Mouse (Mus musculus): Measurements from ENCODE around the gene Sympk.
"Not testable (repeated sequence)": the region's sequence is repeated elsewhere in the genome, so short reads cannot be mapped to it uniquely, and the experiment has no call there.

The Sympk gene

DNA sequence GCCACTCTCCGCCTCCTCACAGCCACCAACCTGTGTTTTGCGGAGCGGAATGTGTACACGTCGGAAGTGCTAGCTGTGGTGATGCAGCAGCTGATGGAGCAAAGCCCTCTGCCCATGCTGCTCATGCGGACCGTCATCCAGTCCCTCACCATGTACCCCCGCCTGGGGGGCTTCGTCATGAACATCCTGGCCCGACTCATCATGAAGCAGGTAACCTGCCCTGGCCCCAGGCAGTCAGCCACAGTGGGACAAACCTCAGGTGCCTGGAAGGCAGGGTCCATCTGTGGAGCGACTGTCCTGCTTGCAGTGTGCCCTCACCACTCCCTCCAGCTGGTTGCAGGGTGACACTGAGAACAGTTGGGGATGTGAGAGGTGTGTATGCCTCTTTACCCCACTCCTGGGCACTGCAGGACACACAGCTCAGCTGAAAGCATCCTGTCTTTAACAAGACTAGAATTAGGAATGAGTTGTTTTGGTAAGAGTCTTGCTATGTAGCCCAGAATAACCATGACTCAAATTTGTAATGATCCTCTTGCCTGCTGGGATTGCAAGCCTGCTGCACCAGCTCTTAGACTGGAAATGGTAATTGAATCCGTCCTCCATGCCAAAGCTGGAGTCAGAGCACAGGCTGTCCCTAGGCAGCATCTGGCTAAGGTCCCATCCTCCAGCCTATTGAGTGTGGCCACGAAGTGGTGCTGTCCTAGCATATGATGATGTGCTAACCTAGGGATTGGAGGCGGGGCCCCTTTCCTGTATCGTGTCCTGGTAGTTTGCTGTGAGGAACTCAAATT lies 28.4 kb downstream of the Sympk start:
- DNase-seq (ENCODE audit: low spot score in 2 of 2): no peak

DNA sequence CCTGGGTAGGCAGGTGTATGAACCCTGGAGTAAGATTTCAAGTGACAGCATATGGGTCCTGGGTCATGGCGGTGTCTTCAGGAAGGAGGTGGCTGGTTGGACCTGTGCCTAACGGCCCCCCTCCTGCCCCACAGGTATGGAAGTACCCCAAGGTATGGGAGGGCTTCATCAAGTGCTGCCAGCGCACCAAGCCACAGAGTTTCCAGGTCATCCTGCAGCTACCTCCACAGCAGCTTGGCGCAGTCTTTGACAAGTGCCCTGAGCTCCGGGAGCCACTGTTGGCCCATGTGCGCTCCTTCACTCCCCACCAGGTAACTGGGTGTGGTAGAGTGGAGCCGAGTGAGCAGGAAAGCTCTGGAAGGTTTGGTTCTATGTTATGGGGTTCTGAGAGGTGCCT lies 29.0 kb downstream of the Sympk start:
- no peak for DNase-seq (ENCODE audit: low spot score in 2 of 2)

DNA sequence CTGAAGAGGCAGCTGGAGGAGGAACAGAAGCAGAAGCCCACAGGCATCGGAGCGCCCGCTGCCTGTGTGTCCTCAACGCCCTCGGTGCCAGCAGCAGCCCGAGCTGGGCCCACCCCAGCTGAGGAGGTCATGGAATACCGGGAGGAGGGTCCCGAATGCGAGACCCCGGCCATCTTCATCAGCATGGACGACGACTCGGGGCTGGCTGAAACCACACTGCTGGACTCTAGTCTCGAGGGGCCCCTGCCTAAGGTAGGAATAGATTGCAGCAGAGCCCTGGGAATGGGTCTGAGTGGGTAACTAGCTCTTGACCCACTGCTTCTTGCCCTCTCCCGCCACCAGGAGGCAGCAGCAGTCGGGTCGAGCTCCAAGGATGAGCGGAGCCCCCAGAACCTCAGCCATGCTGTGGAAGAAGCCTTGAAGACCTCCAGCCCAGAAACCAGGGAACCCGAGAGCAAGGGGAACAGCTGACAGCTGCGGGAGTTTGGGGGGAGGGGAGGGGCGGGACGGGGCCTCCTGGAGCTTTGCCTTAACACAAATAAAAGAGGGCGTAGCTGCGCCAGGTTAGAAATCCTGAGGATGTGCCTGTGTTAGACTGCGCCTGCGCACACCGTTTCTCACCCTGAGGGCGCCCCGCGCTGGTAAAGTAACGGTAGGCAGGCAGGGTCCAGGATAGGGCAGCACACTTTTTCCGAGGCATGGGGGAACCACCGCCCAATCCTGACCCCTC lies 30.0 kb downstream of the Sympk start, which contains the start of gene Rsph6a:
TSS of gene Rsph6a (plus strand) at position 644 of the 730 bp plus-strand sequence.
- no peak for DNase-seq (ENCODE audit: low spot score in 2 of 2)

DNA sequence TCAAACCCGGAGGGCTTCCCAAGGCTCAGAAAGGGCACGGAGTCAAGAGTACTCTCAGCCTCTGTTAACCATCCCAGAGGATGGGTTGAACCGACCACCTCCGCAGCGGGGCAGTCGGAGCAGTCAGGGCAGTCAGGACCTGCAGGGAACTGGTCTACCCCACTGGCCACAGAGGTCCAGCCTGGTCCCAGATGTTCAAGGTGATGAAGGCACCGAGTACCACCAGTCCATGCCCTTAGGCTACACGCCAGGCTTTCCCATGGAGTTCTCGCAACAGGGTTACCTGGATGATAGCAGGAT lies 30.6 kb downstream of the Sympk start:
- DNase-seq (ENCODE audit: low spot score in 2 of 2): no peak

DNA sequence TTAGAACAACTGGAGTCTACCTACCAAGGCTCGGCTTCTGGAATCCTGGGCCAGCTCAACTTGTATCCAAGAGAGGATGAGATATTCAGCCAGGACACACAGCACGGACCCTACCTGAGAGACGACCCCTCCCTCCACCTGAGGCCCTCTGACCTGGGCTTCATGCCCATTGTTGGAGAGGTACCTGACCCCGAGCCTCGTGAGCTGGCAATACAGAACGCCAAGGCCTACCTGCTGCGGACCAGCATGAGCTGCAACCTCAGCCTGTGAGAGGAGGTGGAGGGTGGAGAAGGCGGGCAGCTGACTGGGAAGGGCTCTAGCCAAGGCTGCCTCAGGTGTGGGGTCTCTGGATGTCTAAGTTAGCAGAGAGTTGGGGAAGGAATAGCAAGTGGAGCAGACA lies 30.9 kb downstream of the Sympk start:
- DNase-seq (ENCODE audit: low spot score in 2 of 2): no peak

DNA sequence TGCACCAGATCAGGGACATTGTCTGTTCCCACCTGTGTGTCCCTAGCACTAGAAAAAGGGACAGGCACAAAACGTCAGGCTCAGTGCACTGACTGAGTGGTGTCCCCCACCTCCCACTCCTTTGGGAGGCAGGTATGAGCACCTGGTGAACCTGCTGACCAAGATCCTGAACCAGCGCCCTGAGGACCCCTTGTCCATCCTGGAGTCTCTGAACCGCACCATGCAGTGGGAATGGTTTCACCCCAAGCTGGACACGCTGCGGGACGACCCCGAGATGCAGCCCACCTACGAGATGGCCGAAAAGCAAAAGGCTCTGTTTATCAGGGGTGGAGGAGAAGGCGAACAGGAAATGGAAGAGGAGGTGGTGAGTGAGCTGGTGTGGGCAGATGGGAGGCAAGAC lies 33.2 kb downstream of the Sympk start:
- DNase-seq (ENCODE audit: low spot score in 2 of 2): no peak

DNA sequence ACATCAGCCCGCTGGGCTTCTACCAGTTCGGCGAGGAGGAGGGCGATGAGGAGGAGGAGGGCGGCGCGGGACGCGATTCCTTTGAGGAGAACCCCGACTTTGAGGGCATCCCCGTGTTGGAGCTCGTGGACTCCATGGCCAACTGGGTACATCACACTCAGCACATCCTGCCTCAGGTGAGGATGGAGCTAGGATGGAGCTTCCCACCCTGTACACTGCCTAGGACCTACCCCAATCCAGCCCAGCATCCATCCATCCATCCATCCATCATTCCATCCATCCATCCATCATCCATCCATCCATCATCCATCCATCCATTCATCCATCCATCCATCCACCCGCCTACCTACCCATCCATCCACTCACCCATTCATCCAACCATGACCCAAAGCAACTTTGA lies 41.7 kb downstream of the Sympk start:
- DNase-seq (ENCODE audit: low spot score in 2 of 2): no peak

DNA sequence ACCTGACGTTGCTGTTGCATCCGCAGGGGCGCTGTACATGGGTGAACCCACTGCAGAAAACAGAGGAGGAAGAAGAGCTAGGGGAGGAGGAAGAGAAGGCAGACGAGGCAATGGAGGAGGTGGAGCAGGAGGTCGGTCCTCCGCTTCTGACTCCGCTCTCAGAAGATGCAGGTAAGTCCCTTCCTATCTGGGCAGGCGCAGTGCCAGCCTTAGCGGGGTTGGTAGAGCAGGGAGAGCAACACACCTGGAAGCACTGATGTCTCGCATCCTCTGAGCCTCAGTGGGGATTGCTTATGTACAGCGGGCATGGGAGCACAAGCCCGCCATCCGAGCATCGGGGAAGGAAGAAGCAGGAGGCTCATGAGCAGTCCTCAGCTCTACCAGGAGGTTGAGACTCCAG lies 42.9 kb downstream of the Sympk start:
- DNase-seq (ENCODE audit: low spot score in 2 of 2): no peak

DNA sequence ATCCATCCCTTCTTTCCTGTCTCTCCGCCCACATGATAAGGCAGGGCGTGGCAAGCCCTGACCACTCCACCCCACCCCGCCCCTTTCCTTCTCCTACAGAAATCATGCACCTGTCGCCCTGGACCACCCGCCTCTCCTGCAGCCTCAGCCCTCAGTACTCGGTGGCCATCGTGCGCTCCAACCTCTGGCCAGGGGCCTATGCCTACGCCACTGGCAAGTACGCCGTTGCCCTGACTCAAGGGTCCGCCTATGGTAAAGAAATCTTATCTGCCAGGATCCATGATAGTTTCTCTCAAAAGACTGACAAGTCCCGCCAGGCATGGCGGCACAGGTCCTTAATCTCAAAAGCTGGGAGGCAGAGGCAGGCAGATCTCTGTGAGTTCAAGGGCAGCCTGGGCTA lies 43.8 kb downstream of the Sympk start:
- no peak for DNase-seq (ENCODE audit: low spot score in 2 of 2)

DNA sequence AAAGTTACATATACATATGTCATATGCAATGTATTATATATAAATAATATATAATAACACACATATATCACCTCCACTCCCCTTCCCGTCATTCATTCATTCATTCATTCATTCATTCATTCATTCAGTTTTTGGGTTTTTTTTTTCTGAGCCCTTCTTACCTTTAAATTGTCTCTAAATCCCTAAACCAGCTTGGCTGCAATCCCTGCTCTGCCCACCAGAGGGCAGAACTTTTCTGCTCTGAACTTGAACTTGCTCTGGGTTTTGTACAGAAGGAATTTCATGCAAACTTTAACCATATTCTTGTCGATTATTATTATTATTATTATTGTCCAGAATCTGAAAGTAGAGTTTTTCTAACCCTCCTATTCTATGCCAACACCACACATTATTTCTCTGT lies 44.5 kb downstream of the Sympk start:
- DNase-seq (ENCODE audit: low spot score in 2 of 2): peak; percentile 66 to 79

DNA sequence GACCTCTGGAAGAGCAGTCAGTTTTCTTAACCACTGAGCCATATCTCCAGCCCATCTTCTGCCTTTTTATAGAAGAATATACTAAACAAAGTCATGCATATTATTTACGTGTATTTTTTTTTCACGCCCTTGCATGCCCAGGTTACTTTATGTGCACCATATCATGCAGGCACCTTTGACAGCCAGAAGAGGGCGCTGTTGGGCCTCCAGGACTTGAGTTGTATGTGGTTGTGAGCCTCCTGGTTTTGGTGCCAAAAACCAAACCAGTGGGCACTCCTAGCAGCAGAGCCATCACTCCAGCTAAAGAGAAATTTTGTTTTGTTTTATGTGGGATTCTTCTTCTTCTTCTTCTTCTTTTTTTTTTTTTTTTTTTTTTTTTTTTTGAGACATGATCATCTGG lies 45.3 kb downstream of the Sympk start:
- DNase-seq (ENCODE audit: low spot score in 2 of 2): peak in 1 of 2 experiments; percentile 57

DNA sequence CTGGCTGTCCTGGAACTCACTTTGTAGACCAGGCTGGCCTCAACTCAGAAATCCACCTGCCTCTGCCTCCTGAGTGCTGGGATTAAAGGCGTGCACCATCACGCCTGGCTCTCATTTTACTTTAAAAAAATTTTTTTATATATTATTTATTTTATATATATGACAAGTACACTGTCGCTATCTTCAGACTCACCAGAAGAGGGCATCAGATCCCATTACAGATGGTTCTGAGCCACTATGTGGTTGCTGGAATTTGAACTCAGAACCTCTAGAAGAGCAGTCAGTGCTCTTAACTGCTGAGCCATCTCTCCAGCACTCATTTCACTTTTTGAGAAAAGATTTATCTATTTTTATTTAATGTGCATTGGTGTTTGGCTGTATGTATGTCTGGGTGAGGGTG lies 46.8 kb downstream of the Sympk start:
- DNase-seq (ENCODE audit: low spot score in 2 of 2): not testable (repeated sequence)

DNA sequence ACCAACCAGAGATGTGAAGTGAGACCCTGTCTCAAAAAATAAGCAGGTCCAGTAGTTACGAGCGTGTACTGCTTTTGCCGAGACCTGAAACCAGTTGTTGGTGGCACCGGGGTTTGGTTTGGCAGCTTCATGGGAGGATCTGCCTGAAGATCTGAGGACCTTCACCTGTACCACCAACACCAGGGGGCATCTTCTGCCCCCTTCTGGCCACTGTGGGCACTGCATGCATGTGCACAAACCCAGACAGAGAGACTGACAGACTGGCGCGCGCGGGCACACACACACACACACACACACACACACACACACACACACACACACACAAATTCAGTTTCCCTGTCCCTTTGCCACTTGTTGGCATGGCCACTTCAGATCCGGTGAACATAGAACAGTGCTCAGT lies 49.3 kb downstream of the Sympk start:
- DNase-seq (ENCODE audit: low spot score in 2 of 2): peak in 1 of 2 experiments; percentile 40

DNA sequence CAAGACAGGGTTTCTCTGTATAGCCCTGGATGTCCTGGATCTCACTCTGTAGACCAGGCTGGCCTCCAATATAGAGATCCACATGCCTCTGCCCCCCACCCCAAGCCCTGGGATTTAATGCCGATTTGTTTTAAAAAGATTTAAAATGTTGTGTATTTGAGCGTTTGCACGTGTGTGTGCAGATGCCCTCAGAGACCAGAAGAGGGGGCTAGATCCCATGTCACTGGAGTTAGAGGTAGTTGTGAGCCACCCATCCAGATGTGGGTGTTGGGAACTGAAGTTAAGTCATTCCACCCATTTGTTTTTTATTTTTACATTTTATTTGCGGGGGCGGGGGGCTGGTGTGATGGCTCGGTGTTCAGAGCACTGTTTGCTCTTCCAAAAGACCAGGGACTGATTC lies 50.3 kb downstream of the Sympk start:
- DNase-seq (ENCODE audit: low spot score in 2 of 2): no peak

DNA sequence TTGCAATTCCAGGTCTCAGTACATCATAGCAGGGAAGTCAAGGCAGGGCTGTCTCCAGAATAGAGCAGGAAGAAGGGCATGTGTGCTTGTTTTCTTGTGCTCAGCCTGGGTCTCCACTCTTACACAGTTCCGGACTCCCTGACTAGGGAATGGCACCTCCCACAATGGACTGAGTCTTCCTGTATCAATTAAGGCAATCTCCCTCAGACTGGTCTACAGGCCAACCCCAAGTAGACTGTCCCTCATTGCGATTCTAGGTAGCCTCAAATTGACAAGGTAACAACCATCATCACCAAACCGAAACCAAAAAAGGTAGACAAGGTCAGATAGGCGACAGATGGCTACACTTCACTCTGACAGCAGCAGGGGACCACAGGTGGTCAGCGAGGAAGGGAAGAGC lies 51.1 kb downstream of the Sympk start:
- DNase-seq (ENCODE audit: low spot score in 2 of 2): no peak

DNA sequence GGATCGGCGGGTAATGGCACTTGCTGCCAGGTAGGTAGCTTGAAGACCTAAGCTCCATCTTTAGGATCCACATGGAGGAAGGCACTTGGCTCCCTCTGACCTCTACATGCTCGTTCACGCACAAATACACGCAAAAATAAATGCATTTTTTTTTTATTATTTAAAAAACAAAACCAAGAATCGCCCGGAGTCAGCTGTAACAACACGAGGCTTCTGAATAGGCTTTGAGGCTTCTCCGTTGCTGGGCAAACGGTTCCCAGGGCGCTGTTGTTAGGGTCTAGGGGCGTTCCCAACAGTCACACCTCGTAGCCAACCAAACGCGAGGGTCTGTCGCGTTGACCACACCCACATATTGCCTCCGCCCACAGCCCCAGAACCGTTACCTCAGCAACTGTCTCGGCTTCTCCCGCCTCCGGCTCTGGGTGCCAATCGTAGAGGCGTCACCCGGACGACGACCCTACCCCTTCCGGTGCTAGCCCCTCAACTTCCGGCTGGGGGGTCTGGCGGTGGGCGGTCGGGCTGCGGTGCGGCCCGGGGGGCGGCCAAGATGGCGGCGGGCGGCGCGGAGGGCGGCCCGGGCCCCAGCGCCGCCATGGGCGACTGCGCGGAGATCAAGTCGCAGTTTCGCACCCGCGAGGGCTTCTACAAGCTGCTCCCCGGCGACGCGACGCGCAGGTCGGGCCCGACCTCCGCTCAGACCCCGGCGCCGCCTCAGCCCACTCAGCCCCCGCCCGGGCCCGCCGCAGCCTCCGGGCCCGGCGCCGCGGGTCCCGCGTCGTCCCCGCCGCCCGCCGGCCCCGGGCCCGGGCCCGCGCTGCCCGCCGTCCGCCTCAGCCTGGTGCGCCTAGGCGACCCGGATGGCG lies 51.8 kb downstream of the Sympk start, which contains the start of gene Dmwd:
TSS of gene Dmwd (plus strand) at position 505 of the 863 bp plus-strand sequence.
- DNase-seq (ENCODE audit: low spot score in 2 of 2): peak; percentile 38 to 62

DNA sequence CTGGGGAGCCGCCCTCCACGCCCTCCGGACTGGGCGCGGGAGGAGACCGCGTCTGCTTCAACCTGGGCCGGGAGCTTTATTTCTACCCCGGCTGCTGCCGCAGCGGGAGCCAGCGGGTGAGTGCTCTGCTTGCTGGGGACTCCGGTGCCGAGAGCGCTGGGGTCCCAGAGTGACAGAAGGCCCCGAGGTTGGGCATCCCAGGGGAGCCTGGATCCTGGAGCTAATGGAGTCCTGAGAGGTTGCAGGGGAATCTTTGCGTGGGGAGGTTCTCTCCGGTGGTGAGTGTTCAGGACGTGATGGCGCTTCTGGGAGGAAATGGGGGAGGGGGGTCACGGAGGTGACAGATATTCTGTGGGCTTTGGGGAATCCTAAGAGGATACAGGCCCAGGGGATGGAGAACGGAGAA lies 52.4 kb downstream of the Sympk start:
- no peak for DNase-seq (ENCODE audit: low spot score in 2 of 2)

DNA sequence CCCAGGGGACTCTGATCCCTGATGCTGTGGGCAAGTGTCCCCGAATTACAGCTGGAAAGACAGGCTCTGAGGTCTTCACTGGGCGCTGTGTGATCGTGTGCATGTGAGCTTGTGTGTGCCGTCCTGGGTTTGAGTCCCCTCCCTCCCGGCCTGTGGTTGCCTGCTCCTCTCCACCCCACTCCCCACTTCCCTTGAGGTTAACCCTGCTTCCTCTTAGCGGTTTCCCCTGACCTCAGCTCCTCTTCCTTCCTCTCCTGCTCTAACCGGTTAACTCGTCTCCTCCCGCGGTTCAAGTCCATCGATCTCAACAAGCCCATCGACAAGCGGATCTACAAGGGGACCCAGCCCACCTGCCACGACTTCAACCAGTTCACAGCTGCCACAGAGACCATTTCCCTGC lies 53.6 kb downstream of the Sympk start:
- peak; percentile 80 to 84 for DNase-seq (ENCODE audit: low spot score in 2 of 2)

DNA sequence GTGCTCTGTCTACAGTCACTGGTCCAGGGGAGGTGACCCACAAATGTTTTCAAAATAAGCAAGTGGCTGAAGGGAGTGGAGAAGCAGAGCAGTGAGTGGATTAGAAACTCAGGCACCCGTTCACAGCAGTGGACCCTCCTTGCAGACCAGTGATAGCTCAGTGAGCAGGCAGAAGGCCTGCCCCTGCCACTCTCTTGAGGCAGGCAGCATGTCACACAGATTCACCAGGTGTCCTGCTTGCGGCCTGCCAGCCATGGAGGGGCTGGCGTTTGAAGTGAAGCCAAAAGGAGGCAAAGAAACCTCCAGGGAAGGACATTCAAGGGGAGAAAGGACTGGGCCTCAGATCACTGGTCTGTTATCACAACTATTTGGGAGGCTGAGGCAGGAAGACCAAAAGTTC lies 54.6 kb downstream of the Sympk start:
- DNase-seq (ENCODE audit: low spot score in 2 of 2): no peak

DNA sequence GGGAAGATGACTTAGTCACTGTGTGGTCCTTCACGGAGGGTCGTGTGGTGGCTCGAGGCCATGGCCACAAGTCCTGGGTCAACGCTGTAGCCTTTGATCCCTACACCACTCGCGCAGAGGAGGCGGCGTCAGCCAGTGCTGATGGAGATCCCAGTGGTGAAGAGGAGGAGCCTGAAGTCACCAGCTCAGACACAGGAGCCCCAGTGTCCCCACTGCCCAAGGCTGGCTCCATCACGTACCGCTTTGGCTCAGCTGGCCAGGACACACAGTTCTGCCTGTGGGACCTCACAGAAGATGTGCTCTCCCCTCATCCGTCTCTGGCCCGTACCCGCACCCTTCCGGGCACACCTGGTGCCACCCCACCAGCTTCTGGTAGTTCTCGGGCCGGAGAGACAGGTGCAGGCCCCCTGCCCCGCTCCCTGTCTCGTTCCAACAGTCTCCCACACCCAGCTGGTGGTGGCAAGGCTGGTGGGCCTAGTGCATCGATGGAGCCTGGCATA lies 56.3 kb downstream of the Sympk start:
- no peak for DNase-seq (ENCODE audit: low spot score in 2 of 2)

DNA sequence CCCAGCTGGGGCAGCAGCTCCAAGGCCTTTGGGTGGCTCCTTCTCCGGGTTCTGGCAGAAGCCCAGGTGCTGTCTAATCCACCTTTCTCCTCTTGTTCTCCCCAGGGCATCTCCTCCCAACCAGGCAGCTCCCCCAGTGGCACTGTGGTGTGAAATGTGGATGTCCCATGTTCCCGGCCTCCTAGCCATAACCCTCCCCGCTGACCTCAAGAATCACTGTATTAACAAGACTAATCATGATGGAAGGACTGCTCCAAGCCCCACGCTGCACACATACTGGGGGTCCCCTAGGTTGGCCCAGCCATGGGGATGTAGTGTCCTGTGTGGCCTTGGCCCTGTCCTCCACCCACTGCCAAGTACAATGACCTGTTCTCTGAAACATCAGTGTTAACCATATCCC lies 58.0 kb downstream of the Sympk start:
- no peak for DNase-seq (ENCODE audit: low spot score in 2 of 2)

DNA sequence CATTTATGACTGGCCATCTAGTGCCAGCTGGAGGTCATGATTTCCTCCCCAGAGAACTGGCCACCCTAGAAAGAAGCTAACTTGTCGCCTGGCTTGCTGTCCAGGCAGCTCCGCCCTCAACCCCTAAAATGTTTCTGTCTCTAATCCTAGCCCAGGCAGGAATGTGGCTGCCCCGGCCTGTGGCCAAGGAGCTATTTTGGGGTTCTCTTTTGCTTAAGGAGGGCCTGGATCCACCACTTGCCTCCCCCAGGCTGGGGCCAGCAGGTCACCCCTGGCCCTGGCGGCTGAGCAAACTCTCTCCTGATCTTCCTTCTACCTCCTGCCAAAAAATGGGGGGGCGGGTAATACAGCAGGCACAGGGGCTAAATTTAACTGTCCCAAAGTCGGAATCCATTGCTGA lies 58.9 kb downstream of the Sympk start:
- DNase-seq (ENCODE audit: low spot score in 2 of 2): no peak
